Mouse (Mus musculus) adrenal gland, adult 2 months (tissue): Measurements from ENCODE around the gene Iqca. TPM values are rescaled to one million over a fixed set of nuclear protein-coding genes. Genes with fewer than 3 reads are reported as not detected.

Experiments used
- DNase-seq: peaks from one replicate; pipeline ENCODE4 v3.0.0; 2021
- long read RNA-seq: library from polyadenylated mRNA; stranded (forward); transcript quantifications from one replicate; pipeline ENCODE4 v2.0.0, GENCODE M21; 2021
- polyA plus RNA-seq: library from polyadenylated mRNA; depleted of rRNA; stranded (reverse); fragments of >200 nt; gene quantifications from 2 replicates; pipeline ENCODE4 v1.2.3, GENCODE M21; 2012; rRNA removed
- total RNA-seq, 2 experiments: library from RNA; stranded (reverse); gene quantifications; 2 replicates each; pipeline ENCODE4 v1.2.3; 2021

The Iqca gene
- total RNA-seq (not detected), polyA plus RNA-seq (not detected in 2 replicates)
- long read RNA-seq = 0 reads

- DNase-seq = peak; percentile 70
These were observed at the start of gene Iqca for GRCm38 (mm10) chr1:90153099-90153744. TSS of gene Iqca (minus strand) at chr1:90153401.

DNA sequence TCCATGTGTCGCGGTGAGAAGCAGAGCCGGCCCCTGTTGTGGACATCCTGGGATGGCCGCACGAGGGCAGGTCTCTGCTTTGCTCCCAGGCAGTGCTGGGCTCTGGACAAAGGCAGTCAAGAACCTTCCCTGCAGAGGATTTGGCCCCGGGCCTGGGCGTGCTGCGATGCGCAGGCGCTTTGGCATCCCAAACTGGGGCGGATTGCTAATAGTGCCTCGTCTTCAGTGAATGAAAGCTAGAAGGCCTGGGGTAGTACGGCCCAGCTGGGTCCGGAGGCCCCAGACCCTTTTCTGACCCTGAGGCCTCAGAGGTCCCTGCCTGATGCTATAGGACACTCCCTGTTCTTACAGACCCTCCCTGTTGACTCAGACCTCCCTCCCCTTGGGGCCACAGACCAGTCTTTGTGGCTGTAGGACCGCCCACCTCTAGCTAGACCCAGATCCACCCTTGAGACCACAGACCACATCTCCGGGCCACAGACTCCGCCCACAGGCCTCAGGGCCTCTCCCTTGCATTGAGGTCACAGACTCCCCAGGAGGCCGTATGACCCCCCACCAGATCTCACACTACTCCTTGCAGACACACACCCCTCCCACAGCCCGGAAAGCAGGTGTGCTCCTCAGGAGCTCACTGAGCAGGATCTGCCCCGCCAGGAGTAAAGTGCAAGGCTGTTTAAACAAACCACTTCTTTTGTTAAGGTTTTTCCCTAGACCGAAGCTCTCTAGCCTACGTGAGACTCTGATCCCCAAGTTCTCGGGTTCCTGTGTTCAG, 49.2 kb upstream of the Iqca start:
- peak; percentile 91 for DNase-seq

DNA sequence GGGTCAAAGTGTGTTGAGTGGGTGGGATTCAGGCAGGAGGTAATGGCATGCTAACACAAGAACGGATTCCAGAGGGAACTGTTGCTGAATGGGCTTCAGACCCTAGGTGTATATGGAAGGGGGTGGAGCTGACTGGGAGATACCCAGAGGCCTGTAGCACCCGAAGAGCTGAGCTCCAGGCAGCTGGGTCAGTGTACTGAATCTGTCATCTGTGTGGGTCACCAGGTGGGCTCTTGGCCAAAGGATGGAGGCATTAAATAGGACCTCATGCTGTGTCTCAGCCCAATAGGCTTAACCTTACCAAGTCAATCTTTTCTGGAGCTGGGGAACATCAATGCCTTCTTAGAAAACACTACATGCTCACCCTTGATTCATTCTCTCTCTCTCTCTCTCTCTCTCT, 48.5 kb upstream of the Iqca start:
- no peak for DNase-seq

- no peak for DNase-seq
These were observed 48.0 kb upstream of the Iqca start for GRCm38 (mm10) chr1:90201246-90201645.

GRCm38 (mm10) chr1:90189046-90189445, 35.8 kb upstream of the Iqca start:
- no peak for DNase-seq

- no peak for DNase-seq
These were observed 33.7 kb upstream of the Iqca start for GRCm38 (mm10) chr1:90186874-90187273.

DNA sequence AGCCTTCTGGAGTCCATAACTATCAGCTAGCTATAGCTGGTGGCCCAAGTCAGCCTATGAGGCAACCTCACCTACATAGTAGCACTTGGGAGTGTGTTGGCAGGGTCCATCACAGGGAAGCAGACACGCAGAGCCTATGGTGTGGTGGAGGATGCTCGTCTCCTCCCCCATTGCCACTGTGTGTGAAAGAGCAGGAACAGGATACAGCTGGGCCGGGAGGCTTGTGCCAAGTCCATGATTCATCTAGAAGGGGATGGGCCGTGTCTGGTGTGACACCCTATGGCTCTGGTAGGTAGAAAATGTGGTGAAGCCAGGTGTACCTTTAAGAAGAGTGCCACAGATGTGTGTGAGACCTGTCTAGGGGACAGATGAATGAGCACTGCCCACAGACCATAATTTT, 33.0 kb upstream of the Iqca start:
- no peak for DNase-seq

- no peak for DNase-seq
These were observed 30.4 kb upstream of the Iqca start for GRCm38 (mm10) chr1:90183602-90184001.

- no peak for DNase-seq
These were observed 29.3 kb upstream of the Iqca start for GRCm38 (mm10) chr1:90182521-90182920.

GRCm38 (mm10) chr1:90180966-90181699, 27.9 kb upstream of the Iqca start:
- no peak for DNase-seq

DNA sequence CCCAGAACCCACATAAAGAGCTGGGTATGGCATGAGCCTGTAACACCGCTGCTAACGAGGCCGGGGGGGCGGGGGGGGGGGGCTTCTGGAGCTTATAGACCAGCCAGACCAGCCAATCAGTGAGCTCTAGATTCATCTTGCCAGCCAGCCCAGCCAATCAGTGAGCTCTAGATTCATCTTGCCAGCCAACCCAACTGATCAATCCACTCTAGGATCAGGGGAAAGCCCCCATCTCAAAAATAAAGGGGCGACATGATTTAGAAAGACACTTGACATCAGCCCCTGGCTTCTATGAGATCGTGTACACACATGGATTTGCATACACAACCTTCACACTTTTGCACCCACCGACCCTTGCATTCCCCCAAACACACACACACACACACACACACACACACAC, 27.3 kb upstream of the Iqca start:
- no peak for DNase-seq

GRCm38 (mm10) chr1:90177978-90178377, 24.8 kb upstream of the Iqca start:
- no peak for DNase-seq

GRCm38 (mm10) chr1:90177565-90177964, 24.4 kb upstream of the Iqca start:
- no peak for DNase-seq

DNA sequence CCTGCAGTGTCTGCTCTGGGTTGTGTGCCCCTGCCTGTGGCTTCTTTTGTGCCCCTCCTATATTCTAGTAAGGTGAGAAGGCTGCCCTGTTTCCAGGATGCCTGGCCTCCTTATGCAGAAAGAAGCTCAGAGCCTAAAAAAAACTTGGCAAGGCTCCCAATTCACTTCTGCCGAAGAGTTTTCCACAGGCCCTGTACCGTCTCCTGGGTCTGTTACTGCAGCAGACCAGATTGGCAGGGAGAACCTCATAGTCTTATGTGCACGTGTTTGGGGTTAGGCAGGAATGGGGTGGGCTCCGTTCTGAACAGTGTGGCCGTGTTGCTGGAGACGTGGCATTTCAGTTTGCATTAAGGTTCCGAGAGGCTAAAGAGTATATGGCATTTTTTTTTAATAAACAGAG, 23.0 kb upstream of the Iqca start:
- no peak for DNase-seq

DNA sequence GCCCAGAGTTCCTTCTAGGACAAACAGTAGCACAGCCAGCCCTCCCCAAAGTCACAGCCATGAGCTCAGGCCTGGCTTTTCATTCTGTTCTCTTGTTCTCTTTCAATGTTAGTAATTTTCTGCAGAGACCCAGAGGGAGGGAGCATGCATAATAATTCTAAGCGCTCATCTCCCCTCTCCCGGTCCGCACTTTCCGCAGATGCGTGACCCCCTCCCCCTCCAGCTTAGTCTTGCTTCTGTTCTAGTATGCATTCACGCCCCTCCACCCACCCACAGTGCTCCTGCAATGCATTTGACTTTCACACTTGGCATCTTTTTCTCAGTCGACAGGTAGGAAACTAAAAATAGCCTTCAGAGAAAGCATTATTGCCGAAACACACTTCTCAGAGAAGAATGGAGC, 21.1 kb upstream of the Iqca start:
- DNase-seq = no peak

DNA sequence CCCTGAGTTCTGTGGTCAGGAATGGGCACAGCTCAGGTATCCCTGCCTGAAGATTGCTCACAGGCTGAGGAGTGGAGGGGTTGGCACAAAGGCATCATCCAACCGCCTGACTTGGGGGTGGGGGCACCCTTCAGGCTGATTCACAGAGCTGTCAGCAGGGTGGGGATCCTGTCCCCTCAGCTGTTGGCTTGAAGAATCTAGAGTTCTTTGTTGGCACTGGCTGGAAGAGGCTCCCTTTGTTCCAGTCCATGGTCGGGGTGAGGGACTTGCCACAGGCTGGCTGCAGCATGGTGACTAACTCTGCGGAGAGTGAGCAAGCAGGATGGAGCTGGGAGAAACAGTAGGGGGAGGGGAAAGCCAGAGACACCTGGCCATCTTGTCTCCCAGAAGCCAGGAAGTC, 11.1 kb upstream of the Iqca start:
- no peak for DNase-seq

DNA sequence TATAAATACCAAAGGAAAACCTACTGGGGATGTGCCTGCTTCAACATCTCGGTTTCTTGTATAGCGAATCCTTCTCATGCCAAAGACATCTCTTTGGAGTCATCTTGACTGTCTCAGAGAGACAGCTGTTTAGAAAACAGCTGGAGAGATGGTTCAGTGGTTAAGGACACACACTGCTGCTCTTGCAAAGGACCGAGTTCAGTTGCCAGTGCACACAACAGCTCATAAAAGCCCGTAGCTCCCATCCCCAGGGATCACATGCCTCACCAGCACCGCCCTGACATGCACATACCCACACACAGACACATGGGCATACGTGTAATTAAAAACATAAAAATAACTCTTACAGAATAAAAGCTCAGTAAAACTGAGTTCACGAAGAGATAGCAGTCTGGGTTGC, 10.0 kb upstream of the Iqca start:
- no peak for DNase-seq

DNA sequence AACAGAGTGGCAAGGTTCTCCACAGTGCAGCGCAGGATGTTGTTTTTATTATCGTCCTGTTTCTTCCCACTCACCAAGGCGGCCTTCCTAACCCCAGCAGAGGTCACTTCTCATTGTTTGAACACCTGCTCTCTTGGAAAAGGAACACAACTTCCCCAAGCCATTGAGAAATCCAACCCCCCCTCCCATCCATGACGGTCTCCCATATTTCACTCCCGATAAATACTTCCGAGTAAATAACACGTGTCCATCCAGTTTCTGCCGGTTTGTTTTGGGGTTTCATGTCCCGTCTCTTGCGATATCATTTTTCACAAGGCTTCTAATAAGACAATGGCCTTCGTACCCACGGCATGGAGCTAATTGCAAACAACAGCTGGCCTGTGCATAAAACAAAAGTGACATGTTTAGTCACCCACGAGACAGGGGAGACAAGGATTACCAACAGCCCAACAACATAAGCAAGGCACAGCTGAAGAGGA, 9.2 kb upstream of the Iqca start:
- DNase-seq = no peak

DNA sequence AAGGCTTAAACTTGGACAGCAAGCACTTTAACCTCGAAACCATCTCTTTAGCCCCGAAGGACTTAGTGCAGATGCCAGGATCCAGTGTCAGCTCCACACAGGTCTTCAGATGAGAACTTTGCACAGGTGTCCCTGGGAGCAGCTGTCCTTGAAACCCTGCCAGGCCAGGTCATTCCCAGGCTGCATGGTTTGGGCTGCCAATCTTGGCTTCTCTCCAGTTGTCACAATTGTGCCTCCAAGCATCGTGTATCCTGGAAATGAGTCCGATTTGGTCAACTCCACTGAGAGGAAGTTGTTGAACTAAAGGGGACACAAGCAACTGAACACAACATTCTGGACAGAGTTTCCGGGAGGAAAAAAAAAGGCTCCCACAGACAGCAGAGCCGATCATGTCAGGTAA, 8.4 kb upstream of the Iqca start:
- DNase-seq = no peak

- DNase-seq = no peak
These were observed 6.7 kb upstream of the Iqca start for GRCm38 (mm10) chr1:90159927-90160326.

GRCm38 (mm10) chr1:90156589-90156988, 3.4 kb upstream of the Iqca start:
- no peak for DNase-seq

GRCm38 (mm10) chr1:90153787-90154186, 586 bp upstream of the Iqca start:
- DNase-seq = no peak

DNA sequence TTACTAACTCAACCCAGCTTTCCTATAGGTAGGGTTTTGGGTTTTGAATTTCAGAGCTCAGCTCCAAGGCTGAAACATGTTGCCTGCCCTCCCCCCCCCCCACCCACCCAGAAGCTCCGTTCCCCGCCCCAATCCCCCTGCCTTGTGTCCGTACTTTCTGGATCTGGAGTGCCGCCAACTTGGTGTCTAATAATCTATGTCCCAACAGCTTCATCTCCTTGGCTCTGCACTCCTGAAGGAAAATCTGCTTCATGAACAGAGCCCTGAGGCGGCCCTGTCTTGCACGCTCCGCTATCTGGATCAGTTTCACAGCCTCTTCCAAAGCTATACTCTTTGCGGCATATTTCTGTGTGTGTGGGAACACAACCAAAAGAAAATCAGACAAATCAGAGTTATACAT, 13.5 kb downstream of the Iqca start:
- DNase-seq = no peak
